Mouse (Mus musculus) brain, embryonic 14.5 days (tissue): ENCODE measurements around the gene Hbq1a.

Experiments used
- CTCF ChIP-seq: fragments of 200-500 bp; IDR thresholded peaks from 2 replicates; pipeline ENCODE4 v1.5.1; 2012; ENCODE audit warnings: inconsistent platforms, mild to moderate bottlenecking, moderate library complexity, borderline replicate concordance; ENCODE audit not compliant: insufficient read depth, insufficient read length; ENCODE audit errors: extremely low read depth
- POLR2A ChIP-seq: fragments of 200-500 bp; IDR thresholded peaks from 2 replicates; pipeline ENCODE4 v1.6.1; 2012; ENCODE audit warnings: mild to moderate bottlenecking, inconsistent platforms, borderline replicate concordance; ENCODE audit not compliant: poor library complexity, insufficient read depth, insufficient read length, severe bottlenecking; ENCODE audit errors: extremely low read depth

DNA sequence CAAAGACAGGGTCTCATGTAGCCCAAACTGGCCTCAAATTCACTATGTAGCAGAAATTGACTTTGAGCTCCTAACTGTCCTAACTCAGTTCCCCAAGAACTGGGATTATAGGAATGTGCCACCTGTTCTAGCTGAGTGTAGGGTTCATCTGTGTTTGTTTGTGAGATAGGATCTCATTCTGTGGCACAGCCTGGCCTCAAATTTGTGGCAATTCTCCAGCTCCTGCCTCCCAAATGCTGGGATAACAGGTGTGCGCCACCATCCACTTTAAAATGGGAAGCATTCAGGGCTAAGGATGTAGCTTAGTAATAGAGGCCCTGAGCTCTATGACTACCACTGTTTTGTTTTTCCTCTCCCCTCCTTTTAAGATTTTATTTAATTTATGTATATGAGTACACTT, 46.7 kb upstream of the Hbq1a start:
- TF ChIP-seq CTCF: no peak
- TF ChIP-seq POLR2A: no peak
